Mouse (Mus musculus): ENCODE results near the gene Ric8a. TPM values are rescaled to one million over a fixed set of nuclear protein-coding genes. Genes with fewer than 3 reads are reported as not detected.

Ric8a gene
- 43.7 and 50.4 TPM in 2 replicates for polyA plus RNA-seq (2015; fragmentation: Nextera tagmentation; extraction: Ambion mirVana)

GRCm38 (mm10) chr7:140856785-140857549, at the start of gene Ric8a:
Gene Ric8a (plus strand): TSS chr7:140856957.
- ATAC-seq (replicated peaks; ENCODE audit: extremely low read depth, insufficient read depth, low FRiP score), result peak; percentile 81
- H3K9me3 ChIP-seq (replicated peaks; ENCODE audit: control insufficient read depth, low read length), result no peaks in the 10 kb centered on the region
- peak within 1 kb of the TSS; percentile 80 for H3K9ac ChIP-seq (ENCODE audit: low read length)
- H3K27ac ChIP-seq (ENCODE audit: low read length), result peak within 1 kb of the TSS; percentile 95
- H3K4me3 ChIP-seq (ENCODE audit: low read length), result peak within 1 kb of the TSS; percentile 80
- peaks cover 23% of the 10 kb centered on the region for H3K4me1 ChIP-seq (ENCODE audit: control insufficient read depth, insufficient read depth, low read length)
- H3K36me3 ChIP-seq (ENCODE audit: control insufficient read depth, insufficient read depth), result peaks cover 58% of the 10 kb centered on the region
- no peaks in the 10 kb centered on the region for H3K27me3 ChIP-seq (ENCODE audit: control insufficient read depth, insufficient read depth, low read length)
- WGBS, result under 1% methylated on average over 49 of the region's 50 CpGs
- peak within 1 kb of the TSS; percentile 98 for H3K4me2 ChIP-seq (ENCODE audit: low read depth, low read length)

GRCm38 (mm10) chr7:140810496-140810895, 46.3 kb upstream of the Ric8a start:
- WGBS, result 88% methylated on average over 6 of the region's 6 CpGs
- no peak overlapping the region for H3K9ac ChIP-seq (ENCODE audit: low read length)
- peaks cover 7% of the 10 kb centered on the region; the same call in 1 of the 2 replicates for H3K36me3 ChIP-seq (ENCODE audit: control insufficient read depth, insufficient read depth)

GRCm38 (mm10) chr7:140811714-140812113, 45.0 kb upstream of the Ric8a start:
- Histone ChIP-seq H3K9ac (ENCODE audit: low read length) (no peak overlapping the region), H3K4me1 (ENCODE audit: control insufficient read depth, insufficient read depth, low read length) (no peaks in the 10 kb centered on the region), H3K4me3 (ENCODE audit: low read length) (no peak overlapping the region), H3K36me3 (ENCODE audit: control insufficient read depth, insufficient read depth) (peaks cover 7% of the 10 kb centered on the region; the same call in 1 of the 2 replicates), H3K27me3 (ENCODE audit: control insufficient read depth, insufficient read depth, low read length) (no peaks in the 10 kb centered on the region), H3K9me3 (replicated peaks; ENCODE audit: control insufficient read depth, low read length) (no peaks in the 10 kb centered on the region), H3K4me2 (ENCODE audit: low read depth, low read length) (no peak overlapping the region), H3K27ac (ENCODE audit: low read length) (no peak overlapping the region)
- 84% methylated on average over 13 of the region's 13 CpGs for WGBS
- no peak for ATAC-seq (replicated peaks; ENCODE audit: extremely low read depth, insufficient read depth, low FRiP score)

More at GRCm38 (mm10) chr7:140810496-140810895, 46.3 kb upstream of the Ric8a start:
- Histone ChIP-seq H3K27me3 (ENCODE audit: control insufficient read depth, insufficient read depth, low read length) (no peaks in the 10 kb centered on the region), H3K9me3 (replicated peaks; ENCODE audit: control insufficient read depth, low read length) (no peaks in the 10 kb centered on the region), H3K4me1 (ENCODE audit: control insufficient read depth, insufficient read depth, low read length) (no peaks in the 10 kb centered on the region), H3K27ac (ENCODE audit: low read length) (no peak overlapping the region), H3K4me2 (ENCODE audit: low read depth, low read length) (no peak overlapping the region), H3K4me3 (ENCODE audit: low read length) (no peak overlapping the region)
- no peak for ATAC-seq (replicated peaks; ENCODE audit: extremely low read depth, insufficient read depth, low FRiP score)

- H3K9me3 ChIP-seq (replicated peaks; ENCODE audit: control insufficient read depth, low read length), result no peaks in the 10 kb centered on the region
- ATAC-seq (replicated peaks; ENCODE audit: extremely low read depth, insufficient read depth, low FRiP score), result no peak
- no peak overlapping the region for H3K4me3 ChIP-seq (ENCODE audit: low read length)
- H3K36me3 ChIP-seq (ENCODE audit: control insufficient read depth, insufficient read depth), result peaks cover 7% of the 10 kb centered on the region; the same call in 1 of the 2 replicates
- WGBS, result 83% methylated on average over 12 of the region's 12 CpGs
- H3K27me3 ChIP-seq (ENCODE audit: control insufficient read depth, insufficient read depth, low read length), result no peaks in the 10 kb centered on the region
- H3K27ac ChIP-seq (ENCODE audit: low read length), result no peak overlapping the region
- no peaks in the 10 kb centered on the region for H3K4me1 ChIP-seq (ENCODE audit: control insufficient read depth, insufficient read depth, low read length)
- no peak overlapping the region for H3K9ac ChIP-seq (ENCODE audit: low read length)
- no peak overlapping the region for H3K4me2 ChIP-seq (ENCODE audit: low read depth, low read length)
Measured at GRCm38 (mm10) chr7:140812850-140813249, 43.9 kb upstream of the Ric8a start.

- Histone ChIP-seq H3K27me3 (ENCODE audit: control insufficient read depth, insufficient read depth, low read length) (no peaks in the 10 kb centered on the region), H3K36me3 (ENCODE audit: control insufficient read depth, insufficient read depth) (no peaks in the 10 kb centered on the region), H3K4me2 (ENCODE audit: low read depth, low read length) (no peak overlapping the region), H3K9me3 (replicated peaks; ENCODE audit: control insufficient read depth, low read length) (no peaks in the 10 kb centered on the region; the same call in 1 of the 2 replicates), H3K4me3 (ENCODE audit: low read length) (no peak overlapping the region), H3K9ac (ENCODE audit: low read length) (no peak overlapping the region), H3K4me1 (ENCODE audit: control insufficient read depth, insufficient read depth, low read length) (no peaks in the 10 kb centered on the region), H3K27ac (ENCODE audit: low read length) (no peak overlapping the region)
- WGBS, result 50% methylated on average over 4 of the region's 4 CpGs
- no peak for ATAC-seq (replicated peaks; ENCODE audit: extremely low read depth, insufficient read depth, low FRiP score)
Measured at GRCm38 (mm10) chr7:140820173-140820572, 36.6 kb upstream of the Ric8a start.

GRCm38 (mm10) chr7:140821305-140821652, 35.5 kb upstream of the Ric8a start:
- Histone ChIP-seq H3K27me3 (ENCODE audit: control insufficient read depth, insufficient read depth, low read length) (no peaks in the 10 kb centered on the region), H3K4me1 (ENCODE audit: control insufficient read depth, insufficient read depth, low read length) (no peaks in the 10 kb centered on the region), H3K4me2 (ENCODE audit: low read depth, low read length) (peak overlapping the region; percentile 82), H3K9me3 (replicated peaks; ENCODE audit: control insufficient read depth, low read length) (no peaks in the 10 kb centered on the region; the same call in 1 of the 2 replicates), H3K9ac (ENCODE audit: low read length) (no peak overlapping the region), H3K4me3 (ENCODE audit: low read length) (peak overlapping the region; percentile 50), H3K27ac (ENCODE audit: low read length) (no peak overlapping the region), H3K36me3 (ENCODE audit: control insufficient read depth, insufficient read depth) (no peaks in the 10 kb centered on the region)
- WGBS, result 49% methylated on average over 5 of the region's 5 CpGs
- no peak for ATAC-seq (replicated peaks; ENCODE audit: extremely low read depth, insufficient read depth, low FRiP score)

- peak within 1 kb of the TSS; percentile 50 for H3K4me3 ChIP-seq (ENCODE audit: low read length)
- WGBS, result 3% methylated on average over 21 of the region's 21 CpGs
- no peak for ATAC-seq (replicated peaks; ENCODE audit: extremely low read depth, insufficient read depth, low FRiP score)
- H3K9me3 ChIP-seq (replicated peaks; ENCODE audit: control insufficient read depth, low read length), result no peaks in the 10 kb centered on the region; the same call in 1 of the 2 replicates
- no peaks in the 10 kb centered on the region for H3K4me1 ChIP-seq (ENCODE audit: control insufficient read depth, insufficient read depth, low read length)
- no peak within 1 kb of the TSS for H3K27ac ChIP-seq (ENCODE audit: low read length)
- H3K4me2 ChIP-seq (ENCODE audit: low read depth, low read length), result peak within 1 kb of the TSS; percentile 82
- peak within 1 kb of the TSS; percentile 64 for H3K9ac ChIP-seq (ENCODE audit: low read length)
- no peaks in the 10 kb centered on the region for H3K36me3 ChIP-seq (ENCODE audit: control insufficient read depth, insufficient read depth)
- H3K27me3 ChIP-seq (ENCODE audit: control insufficient read depth, insufficient read depth, low read length), result no peaks in the 10 kb centered on the region
Measured at GRCm38 (mm10) chr7:140821653-140822329, 35.0 kb upstream of the Ric8a start, which contains the start of gene Zfp941. Gene Zfp941 (minus strand): TSS chr7:140822178.

GRCm38 (mm10) chr7:140822731-140823130, 34.0 kb upstream of the Ric8a start:
- H3K4me2 ChIP-seq (ENCODE audit: low read depth, low read length), result no peak overlapping the region
- H3K4me1 ChIP-seq (ENCODE audit: control insufficient read depth, insufficient read depth, low read length), result no peaks in the 10 kb centered on the region
- H3K27ac ChIP-seq (ENCODE audit: low read length), result no peak overlapping the region
- no peaks in the 10 kb centered on the region; the same call in 1 of the 2 replicates for H3K9me3 ChIP-seq (replicated peaks; ENCODE audit: control insufficient read depth, low read length)
- WGBS, result 82% methylated on average over 4 of the region's 4 CpGs
- no peaks in the 10 kb centered on the region for H3K36me3 ChIP-seq (ENCODE audit: control insufficient read depth, insufficient read depth)
- H3K9ac ChIP-seq (ENCODE audit: low read length), result no peak overlapping the region
- no peak overlapping the region for H3K4me3 ChIP-seq (ENCODE audit: low read length)
- no peak for ATAC-seq (replicated peaks; ENCODE audit: extremely low read depth, insufficient read depth, low FRiP score)
- no peaks in the 10 kb centered on the region for H3K27me3 ChIP-seq (ENCODE audit: control insufficient read depth, insufficient read depth, low read length)
